Mouse (Mus musculus) kidney, embryonic 14.5 days (tissue): ENCODE measurements at regions not wholly inside any gene's neighbourhood (a gene's known extent, or its start where the extent isn't known, plus 50 kb on each side); places are given as distances from the start of the nearest gene placed in this dataset.
A peak's percentile ranks its signal among the peaks of the same experiment; 100 is the strongest.

Experiments used
- ATAC-seq: fragments of 200-750 bp; cut with Nextera tagmentation; 2 replicates; pipeline ENCODE4 v1.8.0; 2017; ENCODE audit warnings: moderate number of reproducible peaks, mild to moderate bottlenecking, moderate TSS enrichment, moderate library complexity; ENCODE audit not compliant: low FRiP score, low TSS enrichment
- H3K27ac ChIP-seq: fragments of 300-500 bp; sonication (generic); 2 replicates; pipeline ENCODE4 v1.5.1; 2014; ENCODE audit warnings: low read depth, mild to moderate bottlenecking, low read length, moderate library complexity, mixed read lengths
- H3K27me3 ChIP-seq: fragments of 300-500 bp; sonication (generic); 2 replicates; pipeline ENCODE4 v1.6.1; 2014; ENCODE audit warnings: mild to moderate bottlenecking, low read length; ENCODE audit not compliant: control insufficient read depth, insufficient read depth
- H3K36me3 ChIP-seq: fragments of 300-500 bp; sonication (generic); 2 replicates; pipeline ENCODE4 v1.6.1; 2014; ENCODE audit warnings: low read length, mixed read lengths; ENCODE audit not compliant: control insufficient read depth, insufficient read depth
- H3K4me1 ChIP-seq: fragments of 300-500 bp; sonication (generic); 2 replicates; pipeline ENCODE4 v1.6.1; 2014; ENCODE audit warnings: low read length, mixed read lengths; ENCODE audit not compliant: control insufficient read depth, insufficient read depth
- H3K4me2 ChIP-seq: fragments of 300-500 bp; sonication (generic); replicated peaks from 2 replicates; pipeline ENCODE4 v1.6.1; 2014; ENCODE audit warnings: low read depth, mild to moderate bottlenecking, low read length
- H3K4me3 ChIP-seq: fragments of 300-500 bp; sonication (generic); 2 replicates; pipeline ENCODE4 v1.5.1; 2014; ENCODE audit warnings: mild to moderate bottlenecking, low read length
- H3K9ac ChIP-seq: fragments of 300-500 bp; sonication (generic); 2 replicates; pipeline ENCODE4 v1.6.1; 2014; ENCODE audit warnings: low read depth, mild to moderate bottlenecking, low read length, moderate library complexity
- H3K9me3 ChIP-seq: fragments of 300-500 bp; sonication (generic); 2 replicates; pipeline ENCODE4 v1.6.1; 2016; ENCODE audit warnings: low read length; ENCODE audit not compliant: control insufficient read depth
- WGBS: fragments of 180-500 bp; shearing (Covaris S2); extraction: QIAGEN DNeasy Blood & Tissue Kit; methylation state at CpG from one replicate; pipeline ENCODE4 v1.1.7; 2014; 5-methylcytosine and 5-hydroxymethylcytosine counted together

DNA sequence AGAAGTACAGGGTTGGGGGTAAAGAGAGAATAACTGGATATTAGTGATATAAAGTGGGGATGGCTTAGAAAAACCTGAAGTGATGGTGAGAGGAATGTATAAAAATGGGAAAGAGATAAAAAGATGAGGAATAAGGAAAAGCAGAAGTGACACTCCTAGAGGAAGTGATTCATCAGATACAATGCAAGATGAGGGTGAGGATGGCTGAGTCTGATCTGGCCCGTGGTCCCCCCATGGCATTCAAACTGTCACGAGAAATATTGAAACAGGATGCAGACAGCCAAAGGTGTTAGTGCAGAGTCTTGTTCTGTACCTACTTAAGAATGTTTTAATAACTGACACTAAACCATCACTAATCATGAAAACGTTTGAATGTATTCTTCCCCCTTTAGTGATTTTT is 56.2 kb upstream of the Kitl start:
- WGBS = 78% methylated on average over 3 of the region's 3 CpGs
- Histone ChIP-seq H3K27me3 (no peaks in the 10 kb centered on the region), H3K4me3 (no peak overlapping the region)

GRCm38 (mm10) chr10:99952486-99952885 is 62.9 kb upstream of the Kitl start:
- no peak overlapping the region for H3K4me2 ChIP-seq
- no peak overlapping the region for H3K27ac ChIP-seq
- no peak for ATAC-seq
- H3K4me3 ChIP-seq = no peak overlapping the region
- H3K4me1 ChIP-seq = no peaks in the 10 kb centered on the region
- no peaks in the 10 kb centered on the region for H3K36me3 ChIP-seq
- WGBS = 86% methylated on average over 7 of the region's 7 CpGs
- no peaks in the 10 kb centered on the region for H3K27me3 ChIP-seq
- no peaks in the 10 kb centered on the region for H3K9me3 ChIP-seq
- H3K9ac ChIP-seq = no peak overlapping the region

More for the DNA sequence above, 56.2 kb upstream of the Kitl start:
- no peaks in the 10 kb centered on the region for H3K4me1 ChIP-seq
- H3K9ac ChIP-seq = no peak overlapping the region
- H3K27ac ChIP-seq = no peak overlapping the region
- no peaks in the 10 kb centered on the region for H3K9me3 ChIP-seq
- ATAC-seq = no peak
- H3K4me2 ChIP-seq = no peak overlapping the region
- H3K36me3 ChIP-seq = no peaks in the 10 kb centered on the region

GRCm38 (mm10) chr10:99951718-99952117 is 63.7 kb upstream of the Kitl start:
- no peak overlapping the region for H3K4me2 ChIP-seq
- WGBS = 82% methylated on average over 4 of the region's 4 CpGs
- H3K9me3 ChIP-seq = no peaks in the 10 kb centered on the region
- H3K9ac ChIP-seq = no peak overlapping the region
- ATAC-seq = no peak
- no peak overlapping the region for H3K4me3 ChIP-seq
- no peaks in the 10 kb centered on the region for H3K36me3 ChIP-seq
- no peaks in the 10 kb centered on the region for H3K4me1 ChIP-seq
- no peaks in the 10 kb centered on the region for H3K27me3 ChIP-seq
- no peak overlapping the region for H3K27ac ChIP-seq

DNA sequence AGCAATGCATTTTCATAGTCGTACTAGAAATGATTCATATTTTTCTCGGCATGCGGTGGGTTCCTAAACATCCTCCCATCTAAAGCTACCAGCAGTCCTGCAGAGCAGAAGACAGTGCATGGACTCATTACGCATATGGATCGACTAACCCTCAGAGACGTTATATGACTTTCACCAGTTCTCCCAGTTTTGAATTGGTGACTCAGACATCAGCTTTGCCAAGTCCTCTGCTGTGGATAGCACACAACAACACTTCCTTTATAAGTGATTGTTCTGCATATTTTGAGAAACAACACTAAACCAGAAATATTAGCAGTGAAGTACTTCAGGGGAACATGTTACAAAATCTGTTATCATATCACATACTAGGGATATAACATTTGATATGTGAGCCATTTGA is 64.1 kb upstream of the Kitl start:
- Histone ChIP-seq H3K9ac (no peak overlapping the region), H3K9me3 (no peaks in the 10 kb centered on the region), H3K27me3 (no peaks in the 10 kb centered on the region), H3K4me1 (no peaks in the 10 kb centered on the region), H3K27ac (no peak overlapping the region), H3K4me2 (no peak overlapping the region), H3K4me3 (no peak overlapping the region), H3K36me3 (no peaks in the 10 kb centered on the region)
- ATAC-seq = no peak
- WGBS = 90% methylated on average over 6 of the region's 6 CpGs

GRCm38 (mm10) chr10:99948740-99949139 is 66.7 kb upstream of the Kitl start:
- H3K9me3 ChIP-seq = no peaks in the 10 kb centered on the region
- no peak overlapping the region for H3K4me3 ChIP-seq
- H3K27ac ChIP-seq = no peak overlapping the region
- ATAC-seq = no peak
- no peaks in the 10 kb centered on the region for H3K27me3 ChIP-seq
- H3K9ac ChIP-seq = no peak overlapping the region
- WGBS = 70% methylated on average over 3 of the region's 3 CpGs
- no peaks in the 10 kb centered on the region for H3K36me3 ChIP-seq
- H3K4me1 ChIP-seq = no peaks in the 10 kb centered on the region
- H3K4me2 ChIP-seq = no peak overlapping the region

- H3K9me3 ChIP-seq = no peaks in the 10 kb centered on the region
- H3K4me1 ChIP-seq = no peaks in the 10 kb centered on the region
- H3K36me3 ChIP-seq = no peaks in the 10 kb centered on the region
- ATAC-seq = no peak
- H3K4me2 ChIP-seq = no peak overlapping the region
- H3K27ac ChIP-seq = no peak overlapping the region
- H3K27me3 ChIP-seq = no peaks in the 10 kb centered on the region
- 56% methylated on average over 3 of the region's 3 CpGs for WGBS
- H3K9ac ChIP-seq = no peak overlapping the region
- H3K4me3 ChIP-seq = no peak overlapping the region
Measured at GRCm38 (mm10) chr10:99945418-99945817, 70.0 kb upstream of the Kitl start.

DNA sequence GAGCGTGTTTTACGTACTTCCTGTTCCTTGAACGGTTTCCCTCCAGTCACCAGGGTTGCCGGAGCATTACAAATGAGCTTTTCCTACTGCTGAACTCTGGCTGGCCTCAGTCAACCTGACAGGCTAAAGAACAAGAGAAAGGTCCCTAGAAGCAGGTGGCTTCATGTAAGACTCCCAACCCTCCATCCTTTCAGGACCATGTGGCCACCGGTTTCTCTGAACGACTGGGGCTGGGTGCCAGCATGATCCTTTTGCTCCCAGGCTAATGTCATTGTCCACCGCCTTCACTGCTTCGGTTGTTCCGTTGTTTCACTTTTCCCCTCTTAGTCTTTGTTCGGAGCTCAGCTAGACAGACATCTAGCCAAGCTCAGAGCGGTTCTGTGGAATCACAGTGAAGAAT is 73.8 kb upstream of the Kitl start:
- Histone ChIP-seq H3K4me3 (no peak overlapping the region), H3K36me3 (no peaks in the 10 kb centered on the region), H3K4me1 (no peaks in the 10 kb centered on the region), H3K9ac (no peak overlapping the region), H3K27ac (peak overlapping the region; percentile 18; the same call in 1 of the 2 replicates), H3K9me3 (no peaks in the 10 kb centered on the region), H3K4me2 (no peak overlapping the region), H3K27me3 (no peaks in the 10 kb centered on the region)
- peak; percentile 52; the same call in 1 of the 2 replicates for ATAC-seq
- 37% methylated on average over 11 of the region's 11 CpGs for WGBS

- Histone ChIP-seq H3K9ac (no peak overlapping the region), H3K27ac (no peak overlapping the region), H3K27me3 (no peaks in the 10 kb centered on the region), H3K9me3 (no peaks in the 10 kb centered on the region), H3K4me3 (no peak overlapping the region), H3K4me2 (no peak overlapping the region), H3K4me1 (no peaks in the 10 kb centered on the region), H3K36me3 (no peaks in the 10 kb centered on the region)
- ATAC-seq = no peak
- 72% methylated on average over 6 of the region's 6 CpGs for WGBS
Measured at GRCm38 (mm10) chr10:99938901-99939300, 76.5 kb upstream of the Kitl start.

- Histone ChIP-seq H3K36me3 (no peaks in the 10 kb centered on the region), H3K4me3 (no peak overlapping the region), H3K27ac (no peak overlapping the region), H3K27me3 (no peaks in the 10 kb centered on the region), H3K4me2 (no peak overlapping the region), H3K9me3 (no peaks in the 10 kb centered on the region), H3K9ac (no peak overlapping the region), H3K4me1 (no peaks in the 10 kb centered on the region)
- no peak for ATAC-seq
- WGBS = 94% methylated on average over 1 of the region's 1 CpGs
Measured at GRCm38 (mm10) chr10:99937921-99938618, 77.4 kb upstream of the Kitl start.
